Mouse (Mus musculus): ENCODE measurements around the gene Cox10.

Gene Cox10

DNA sequence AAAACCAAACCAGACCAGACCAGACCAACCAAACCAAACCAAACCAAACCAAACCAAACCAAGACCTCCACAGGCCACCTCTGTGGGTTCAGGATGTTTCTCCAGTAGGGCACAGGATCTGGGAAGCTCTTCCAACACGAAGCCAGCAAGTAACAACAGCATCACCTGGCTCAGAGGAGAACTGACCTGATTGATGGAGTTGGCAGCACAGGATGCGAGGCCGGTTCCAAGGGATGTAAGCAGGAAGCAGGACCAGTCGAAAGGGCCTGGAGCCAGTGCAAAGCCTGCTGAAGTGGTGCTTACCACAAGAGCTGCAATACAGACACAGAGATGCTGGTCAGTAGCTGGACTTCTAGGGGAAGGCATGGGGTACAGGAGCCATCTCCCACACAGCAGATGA lies 34.2 kb downstream of the Cox10 start:
- DNase-seq = peak; percentile 32

DNA sequence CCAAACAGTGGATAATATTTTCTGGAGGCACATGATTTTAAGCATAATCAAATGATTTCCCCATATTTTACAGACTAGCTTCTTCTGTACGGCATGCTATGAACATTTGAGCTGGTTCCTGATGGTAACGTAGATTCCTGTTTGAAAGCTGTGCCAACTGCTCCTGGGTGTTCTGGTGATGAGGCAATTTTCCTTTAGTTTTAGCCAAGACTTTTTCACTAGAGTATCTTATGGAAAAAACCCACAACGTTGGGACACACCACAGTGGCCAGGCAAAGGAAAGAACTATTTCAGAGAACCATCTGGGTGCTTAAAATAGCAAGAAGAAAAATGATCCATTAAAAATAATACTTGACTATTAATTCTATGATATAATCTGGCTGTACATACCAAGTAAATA lies 35.2 kb downstream of the Cox10 start:
- peak; percentile 40 for DNase-seq

DNA sequence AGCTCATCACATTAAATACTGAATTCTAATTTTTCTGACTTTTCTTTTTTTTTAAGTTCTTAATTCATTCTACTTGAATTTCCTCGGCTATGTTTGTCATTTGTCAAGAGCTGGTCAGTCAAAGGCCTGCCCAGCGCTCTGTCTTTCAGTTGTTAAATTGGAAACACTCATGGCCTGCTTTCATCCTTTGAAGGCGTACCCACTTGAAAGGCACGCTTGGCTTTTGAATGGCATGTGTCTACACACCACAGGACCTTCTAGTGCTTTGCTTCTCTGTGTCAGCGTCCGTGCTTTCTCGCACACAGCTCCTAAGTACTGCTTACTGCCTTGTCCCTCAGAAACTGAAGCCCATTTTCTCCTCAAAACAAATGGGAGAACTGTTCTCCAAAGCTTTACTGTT lies 38.0 kb downstream of the Cox10 start:
- no peak for DNase-seq

DNA sequence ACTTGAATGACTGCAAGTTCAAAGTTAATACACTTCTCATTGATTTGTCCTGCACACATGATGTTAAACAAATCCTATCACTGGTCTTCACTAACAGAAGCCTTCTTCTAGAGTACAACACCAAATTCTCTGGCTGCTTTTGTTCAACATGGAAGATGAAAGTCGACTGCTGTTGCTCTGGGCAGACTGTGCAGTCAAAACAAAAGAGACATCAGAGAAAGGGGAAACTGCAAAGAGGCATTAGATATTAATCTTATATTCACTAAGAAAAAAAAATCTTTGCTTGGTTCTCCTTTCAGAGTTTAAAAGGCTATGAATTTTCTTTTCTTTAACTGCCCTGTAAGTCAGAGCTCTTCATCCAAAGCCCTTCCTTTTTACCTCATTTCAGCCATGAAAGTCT lies 39.7 kb downstream of the Cox10 start:
- no peak for DNase-seq

DNA sequence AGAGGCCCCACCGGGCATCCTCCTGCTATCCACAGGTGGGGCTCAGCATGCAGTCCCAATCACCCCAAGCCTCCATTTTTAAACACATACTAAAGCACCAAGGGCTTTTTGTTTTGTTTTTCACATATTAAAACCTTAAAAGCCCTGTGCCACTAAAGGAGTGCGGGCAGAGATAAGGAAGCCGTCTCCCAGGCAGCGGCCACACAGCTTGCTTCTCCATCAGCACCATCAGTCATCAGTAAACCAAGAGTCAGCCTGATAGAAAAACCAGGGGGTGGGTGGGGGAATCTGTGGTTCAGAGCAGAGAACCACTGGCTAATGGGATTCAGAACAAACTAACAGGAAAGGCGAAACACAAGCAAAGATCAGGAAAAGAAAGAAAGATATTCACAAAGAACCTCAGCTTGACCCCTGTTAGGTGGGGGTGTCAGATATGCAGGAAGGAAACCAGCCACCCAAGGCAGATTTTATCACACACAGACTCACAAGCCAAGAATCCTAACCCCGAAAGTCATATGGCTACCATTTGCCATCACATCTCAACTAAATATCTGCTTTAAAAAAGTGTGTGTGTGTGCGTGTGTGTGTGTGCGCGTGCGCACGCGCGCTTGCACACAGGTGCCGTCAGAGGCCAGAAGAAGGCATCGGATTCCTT lies 41.7 kb downstream of the Cox10 start:
- no peak for DNase-seq

DNA sequence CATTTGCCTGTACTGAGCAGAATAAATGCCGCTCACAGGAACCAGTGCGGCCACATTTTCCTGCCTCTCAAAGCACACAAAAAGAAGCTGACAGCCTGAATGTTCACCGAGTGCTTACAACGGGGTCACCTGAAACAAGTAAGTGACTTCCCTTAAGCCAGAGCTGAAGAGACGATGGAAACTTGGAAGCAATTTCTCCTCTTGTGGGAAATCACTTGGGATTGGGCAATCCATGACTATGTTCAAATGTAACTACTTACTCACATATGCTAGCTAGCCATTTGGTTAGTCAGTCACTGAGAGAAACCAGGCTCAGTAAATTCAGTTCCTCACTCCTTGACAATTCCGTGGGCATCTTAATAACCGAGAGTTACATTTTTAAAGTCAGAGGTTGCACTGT lies 43.0 kb downstream of the Cox10 start:
- DNase-seq = no peak

DNA sequence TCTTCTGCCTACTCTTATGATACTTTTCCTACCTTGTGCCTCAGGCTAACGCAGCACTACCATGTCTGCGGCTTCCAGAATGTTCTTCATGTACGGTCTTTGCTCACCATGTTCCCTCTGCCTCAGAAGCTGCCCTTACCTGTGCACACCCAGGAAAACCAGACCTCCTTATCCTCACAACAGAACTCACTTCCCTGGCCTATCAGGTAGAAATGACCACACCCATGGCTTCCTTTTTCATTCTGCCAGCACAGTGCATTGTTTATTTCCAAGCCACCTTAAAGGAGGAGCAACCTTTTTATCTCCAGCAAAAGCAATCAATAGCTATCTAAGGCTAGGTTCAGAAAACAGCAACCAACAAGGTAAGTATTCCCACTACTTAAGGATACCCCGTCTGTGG lies 43.6 kb downstream of the Cox10 start:
- DNase-seq = no peak

DNA sequence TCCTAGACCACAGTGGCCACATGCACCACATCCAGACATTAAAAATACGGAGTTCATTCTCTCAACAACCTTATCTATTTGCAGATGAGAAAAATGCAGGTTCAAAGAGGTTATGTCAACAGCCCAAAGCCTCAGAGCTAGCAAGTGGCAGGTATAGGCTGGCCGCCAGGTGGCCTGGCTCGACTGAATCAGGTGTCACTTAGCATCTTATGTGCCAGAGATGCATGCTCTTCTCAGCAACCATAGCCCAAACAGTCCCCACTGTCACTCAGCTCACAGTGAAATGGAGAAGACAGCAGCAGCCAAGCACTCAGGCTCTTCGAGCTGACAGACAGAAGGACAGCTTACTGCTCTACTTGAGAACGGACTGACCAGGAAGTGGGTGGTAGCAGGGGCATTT lies 44.6 kb downstream of the Cox10 start:
- DNase-seq = no peak

DNA sequence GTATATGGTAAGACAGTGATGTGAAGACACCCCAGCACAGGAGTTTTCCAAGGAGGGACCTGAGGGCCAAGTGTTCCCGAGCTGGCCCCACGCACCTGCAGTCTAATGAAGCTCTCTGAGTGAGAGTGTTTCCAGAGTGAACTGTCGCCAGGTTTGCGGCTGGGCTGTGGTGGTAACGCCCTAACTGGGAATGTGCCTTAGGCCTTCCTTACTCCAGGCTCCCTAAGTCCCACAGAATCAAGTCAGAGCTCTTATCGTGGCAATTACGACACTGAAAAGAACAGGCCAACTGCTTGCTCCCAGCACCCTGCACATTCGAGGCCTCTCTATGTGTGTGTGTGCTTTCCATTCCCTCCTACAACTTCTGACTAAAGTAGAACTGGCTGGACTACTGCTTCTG lies 51.8 kb downstream of the Cox10 start:
- DNase-seq = no peak

DNA sequence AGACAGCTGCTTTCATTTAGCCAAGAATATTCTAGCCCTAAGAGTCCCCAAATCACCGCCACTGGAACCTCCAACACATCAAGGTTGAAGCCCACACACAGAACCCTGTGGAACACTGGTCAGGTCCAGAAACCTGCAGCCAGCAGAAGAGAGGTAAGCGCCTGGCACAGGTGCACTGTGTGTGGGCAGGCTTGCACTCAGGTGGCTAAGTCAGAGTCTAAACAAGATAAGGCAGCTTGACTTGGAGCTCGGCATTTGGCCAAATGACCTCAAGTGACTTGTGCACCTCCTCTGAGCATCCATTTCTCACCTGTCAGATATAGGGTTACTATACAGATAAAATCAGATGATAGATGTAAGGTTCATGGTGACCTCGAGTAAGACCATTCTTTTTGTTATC lies 53.4 kb downstream of the Cox10 start:
- no peak for DNase-seq

DNA sequence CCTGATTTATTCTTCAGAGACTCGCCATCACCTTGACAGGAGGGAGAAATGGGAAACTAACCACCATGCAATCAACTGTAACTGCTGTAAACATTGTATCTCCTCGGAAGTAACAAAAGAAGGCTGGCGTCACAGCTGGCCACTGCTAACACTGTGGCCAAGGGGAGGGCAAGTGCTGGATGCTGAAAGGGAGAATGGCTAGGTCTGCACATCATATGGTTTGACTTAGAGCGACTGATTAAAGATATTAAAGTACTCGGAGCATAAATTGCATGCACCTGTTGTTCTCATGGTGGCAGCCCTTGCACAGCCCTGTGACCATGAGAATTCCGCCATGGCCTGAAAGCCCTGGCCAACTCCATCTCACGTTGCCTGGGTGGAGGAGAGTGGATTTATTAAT lies 54.7 kb downstream of the Cox10 start:
- no peak for DNase-seq

DNA sequence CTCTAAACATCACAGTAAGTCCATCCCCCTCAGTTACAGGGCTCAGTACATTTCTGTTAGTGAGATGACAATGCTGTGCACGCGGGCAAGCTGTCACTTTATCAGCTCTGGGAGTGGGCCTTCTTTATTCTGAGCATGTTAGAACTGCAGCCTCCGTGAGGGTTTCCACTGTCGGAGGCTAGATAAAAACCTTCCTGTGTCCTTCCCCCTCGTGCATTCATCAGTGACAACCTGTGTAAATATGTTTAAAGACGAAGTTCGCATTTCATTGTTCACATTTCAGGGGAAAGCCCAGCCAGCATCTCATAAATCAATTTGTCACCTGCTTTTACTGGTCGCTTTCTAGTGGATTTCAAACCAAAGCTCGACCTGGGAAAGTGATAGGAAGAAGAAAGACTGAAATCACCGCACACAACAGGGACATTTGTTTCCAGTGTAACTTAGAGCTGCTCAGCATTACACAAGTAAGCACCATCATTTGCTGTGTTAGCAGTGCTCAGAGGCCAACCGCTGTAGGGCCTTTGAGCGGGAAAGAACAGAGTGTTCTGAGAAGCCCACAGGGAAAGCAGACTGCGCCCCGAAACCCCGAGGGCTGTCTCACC lies 55.8 kb downstream of the Cox10 start:
- no peak for DNase-seq

DNA sequence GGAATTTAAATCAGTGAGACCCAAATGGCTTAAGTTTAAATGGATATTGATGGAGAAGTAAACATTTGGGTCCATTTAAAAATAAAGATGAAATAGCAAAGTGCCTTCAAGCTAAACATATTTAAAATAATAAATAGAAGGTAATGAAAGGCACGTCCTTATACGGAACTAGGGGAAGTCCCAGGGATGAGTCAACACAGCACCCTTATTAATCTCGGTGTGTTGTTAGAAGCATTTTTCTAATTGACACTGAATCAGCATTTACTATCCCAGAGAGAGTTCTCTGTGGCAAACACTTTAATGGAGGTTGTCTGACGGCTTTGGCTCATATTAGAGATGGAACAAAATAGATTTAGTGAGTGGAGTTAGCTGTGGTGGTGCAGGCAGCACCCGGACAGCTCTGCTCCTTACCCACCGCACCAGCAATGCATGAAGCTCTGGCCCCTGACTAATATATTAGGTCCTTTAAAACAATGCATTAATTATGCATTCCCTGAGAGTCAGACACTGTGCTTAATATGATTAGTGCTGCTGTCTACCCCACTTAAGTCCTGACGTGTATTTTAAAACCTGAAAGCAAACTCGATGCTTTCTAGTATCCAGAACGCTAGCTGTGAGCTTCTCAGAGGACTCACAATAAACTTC lies 56.7 kb downstream of the Cox10 start:
- DNase-seq = no peak

DNA sequence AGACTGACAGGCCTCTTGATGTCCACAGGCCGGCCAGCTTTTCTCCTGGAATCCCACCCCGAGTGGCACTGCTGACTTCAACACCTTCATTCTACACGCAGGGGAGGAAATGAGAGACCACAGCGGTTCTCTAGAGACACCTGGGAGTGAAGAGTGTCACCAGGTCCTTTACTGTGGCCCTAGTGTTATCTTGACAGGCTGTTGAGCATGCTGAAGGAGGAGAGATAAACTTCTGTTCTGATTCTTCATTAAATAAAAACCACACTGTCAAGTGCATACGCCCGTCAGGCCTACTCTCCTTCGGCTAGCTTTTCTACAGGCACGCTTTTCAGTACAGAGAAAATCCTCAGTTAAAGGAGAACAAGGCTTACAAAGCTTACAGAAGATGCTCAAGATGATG lies 60.0 kb downstream of the Cox10 start:
- DNase-seq = no peak

DNA sequence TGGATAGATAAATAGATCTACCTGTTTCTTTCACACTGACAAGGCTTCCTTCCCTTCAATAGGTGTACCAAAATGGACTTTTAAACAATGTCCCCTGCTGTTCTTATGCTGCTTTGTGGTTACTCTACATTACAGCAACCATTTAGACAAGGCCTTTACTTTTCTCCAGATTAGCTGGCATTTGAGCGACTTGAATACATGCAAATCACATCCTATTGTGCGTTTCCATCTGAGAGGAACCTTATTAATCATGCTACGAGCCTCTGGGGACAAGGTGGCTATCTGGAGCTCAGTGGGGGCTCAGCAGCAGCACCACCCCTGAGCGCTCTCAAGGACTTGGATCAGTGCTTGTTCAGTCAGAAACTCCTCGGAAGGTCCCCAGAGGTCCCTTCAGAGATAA lies 61.1 kb downstream of the Cox10 start:
- DNase-seq = no peak

DNA sequence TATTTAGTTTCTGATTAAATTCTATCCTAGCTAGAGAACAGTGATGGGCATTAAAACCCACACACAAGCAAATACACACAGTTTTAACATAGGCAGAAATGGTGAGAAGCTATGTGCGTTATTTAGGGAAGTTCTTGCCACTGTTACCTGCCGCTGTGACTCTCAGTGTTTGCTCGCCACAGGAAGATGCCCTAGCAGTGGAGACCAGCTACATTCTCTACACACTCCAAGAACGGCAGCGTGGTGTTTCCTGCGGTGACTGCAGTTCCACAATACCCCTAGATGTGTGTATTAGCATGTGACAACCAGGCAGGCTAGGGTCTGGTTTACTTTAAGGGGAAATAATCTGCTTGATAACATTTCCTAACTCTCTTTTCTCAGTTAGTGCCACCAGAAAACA lies 64.0 kb downstream of the Cox10 start:
- DNase-seq = no peak

DNA sequence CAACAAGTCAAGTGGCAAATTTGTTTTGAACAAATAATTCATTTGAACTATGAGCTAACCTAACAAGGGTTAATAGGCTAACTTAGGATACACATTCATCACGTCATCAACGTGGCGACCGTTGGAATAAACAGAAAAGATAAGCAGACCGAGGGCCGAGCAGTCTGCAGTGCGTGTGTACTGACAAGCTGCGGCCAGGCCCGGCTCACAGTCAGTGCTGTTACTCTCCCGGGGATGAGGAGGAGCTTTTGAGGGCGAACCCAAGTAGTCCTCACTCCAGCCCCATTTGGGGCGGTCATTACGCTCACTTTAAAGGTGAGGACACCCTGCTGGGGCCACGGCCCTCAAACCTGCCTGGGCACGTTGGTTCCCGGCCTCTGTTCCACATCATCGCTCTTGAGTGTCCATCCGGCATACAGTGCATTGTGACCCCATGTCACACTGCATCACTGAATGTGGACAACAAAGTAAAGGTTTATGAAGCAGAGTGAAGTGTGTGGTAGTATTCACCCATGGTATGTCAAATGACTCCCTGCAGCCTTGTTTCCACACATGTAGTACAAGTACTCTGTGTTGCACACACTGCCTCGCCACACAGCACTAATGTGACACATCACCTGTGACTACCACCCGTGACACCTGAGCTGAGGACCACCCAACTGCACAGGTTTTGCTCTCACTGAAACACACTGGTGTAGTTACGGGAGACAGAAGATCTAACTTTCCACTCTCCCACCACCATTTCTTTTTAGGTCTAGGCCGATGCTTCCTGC lies 68.4 kb downstream of the Cox10 start:
- DNase-seq = no peak

DNA sequence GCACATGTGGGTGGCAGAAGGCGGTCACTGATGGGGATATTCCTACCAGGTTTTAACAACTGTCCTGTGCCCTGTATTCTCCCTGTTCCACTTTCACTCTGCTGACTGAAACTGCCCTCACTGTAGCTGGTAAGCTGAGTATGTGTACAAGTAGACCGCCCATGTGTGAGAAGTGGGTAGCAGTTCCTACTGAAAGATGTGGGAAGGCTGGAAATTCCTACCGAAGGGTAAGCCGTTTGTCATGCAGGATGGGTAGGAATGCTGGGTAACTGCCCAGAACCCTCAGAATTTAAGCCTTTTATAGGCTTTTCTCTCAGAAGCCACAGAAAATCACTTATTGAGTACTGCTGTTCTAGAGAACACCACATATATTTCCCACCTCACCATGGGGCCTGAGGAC lies 75.1 kb downstream of the Cox10 start:
- DNase-seq = no peak

DNA sequence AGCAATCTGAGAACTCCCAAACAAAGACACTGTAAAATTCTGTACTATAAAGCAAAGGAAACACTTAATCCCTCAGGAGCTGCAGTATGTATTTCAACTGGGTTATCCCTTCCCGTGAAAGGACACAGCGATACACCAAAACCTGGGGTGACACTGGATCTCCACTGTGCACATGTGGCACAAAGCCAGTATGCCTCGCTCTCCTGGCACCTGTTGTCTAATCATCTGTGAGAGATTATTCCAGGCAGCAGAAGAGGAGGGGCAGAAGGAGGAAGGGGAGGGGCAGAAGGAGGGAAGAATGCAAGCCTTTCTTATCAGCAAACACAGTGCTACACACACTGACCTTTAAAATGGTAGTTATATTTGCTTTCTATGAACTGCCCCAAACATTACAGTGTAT lies 75.8 kb downstream of the Cox10 start:
- DNase-seq = peak; percentile 22

DNA sequence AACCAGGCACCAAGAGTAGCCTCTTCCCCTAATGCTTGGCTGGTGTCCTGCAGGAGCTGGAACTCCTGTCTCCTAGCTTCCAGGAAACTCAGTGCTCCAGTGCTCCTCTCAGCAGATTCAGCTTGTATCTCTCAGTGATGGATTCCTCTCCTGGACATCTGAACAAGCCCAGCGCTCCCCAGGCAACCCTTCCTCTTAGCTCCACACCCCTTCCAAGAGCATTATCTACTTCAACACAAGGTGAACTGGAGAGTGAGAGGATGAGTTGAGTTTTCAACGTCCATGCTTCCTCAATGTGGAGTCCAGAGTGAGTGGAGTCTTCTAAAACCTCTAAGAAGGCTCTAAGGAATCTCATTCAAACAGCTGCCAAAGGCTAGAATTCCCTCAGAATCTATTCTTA lies 76.6 kb downstream of the Cox10 start:
- no peak for DNase-seq

DNA sequence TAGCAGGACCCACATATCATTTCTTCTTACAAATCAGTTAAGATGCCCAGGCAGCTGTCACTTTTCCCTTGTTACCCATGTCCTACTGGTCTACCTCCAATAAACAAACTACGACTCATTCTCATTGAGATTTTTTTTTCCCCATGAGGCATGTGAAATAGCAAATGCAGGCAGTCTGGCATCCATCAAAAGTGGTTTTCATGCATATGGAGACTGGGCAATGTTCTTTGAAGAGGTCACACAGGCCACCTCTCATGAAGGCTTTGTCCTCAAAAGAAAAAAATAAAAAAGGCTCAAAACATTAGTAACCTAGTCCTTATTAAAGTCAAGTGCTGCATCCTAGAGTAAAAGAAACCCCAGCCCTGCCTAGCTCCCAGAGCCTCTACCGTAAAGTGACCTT lies 78.2 kb downstream of the Cox10 start:
- DNase-seq = no peak

DNA sequence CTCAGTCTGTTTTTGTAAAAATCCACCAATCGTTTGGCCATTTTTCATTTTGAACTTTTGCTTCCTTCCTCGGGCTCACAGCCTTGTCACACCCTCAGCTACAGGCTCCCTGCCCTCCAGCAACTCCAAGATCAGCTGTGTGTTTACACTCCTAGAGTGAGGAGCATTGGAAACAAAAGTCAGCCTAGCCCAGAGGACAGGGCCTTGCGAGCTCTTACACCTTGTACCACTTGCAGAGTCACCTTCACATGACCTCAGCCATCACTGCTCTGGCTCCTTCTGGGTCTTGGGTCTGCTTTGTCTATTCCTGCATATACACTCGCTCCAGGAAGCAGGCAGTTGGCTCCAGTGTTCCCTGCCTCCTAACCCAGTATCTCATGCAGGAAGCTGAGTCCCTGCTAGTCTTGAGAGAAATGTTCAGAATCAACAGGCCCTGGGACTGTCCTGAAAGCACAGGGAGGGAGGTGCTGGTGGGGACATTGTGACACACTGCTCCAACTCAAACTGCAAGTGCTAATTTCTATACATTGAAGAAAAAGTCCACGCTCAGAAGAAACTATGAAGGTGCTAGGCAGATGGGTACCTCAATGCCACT lies 79.0 kb downstream of the Cox10 start:
- DNase-seq = no peak

DNA sequence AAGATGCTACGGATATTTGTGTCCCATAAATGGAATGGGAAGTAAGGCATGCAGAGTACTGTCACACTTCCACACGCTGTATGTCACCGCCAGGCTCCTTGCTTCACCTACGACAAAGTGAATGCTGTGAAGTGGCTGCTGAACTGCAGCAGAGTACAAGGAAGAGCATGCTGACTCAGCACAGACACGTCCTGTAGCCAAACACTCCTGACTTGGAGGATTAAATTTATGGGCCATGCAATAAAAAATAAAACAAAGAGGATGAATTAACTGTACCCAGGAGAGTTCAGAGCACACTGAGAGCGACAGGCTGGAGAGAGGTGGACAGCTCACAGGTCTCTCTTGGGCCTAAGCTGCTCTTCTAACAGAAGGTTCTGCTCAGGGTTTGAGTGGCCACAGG lies 79.8 kb downstream of the Cox10 start:
- DNase-seq = no peak

DNA sequence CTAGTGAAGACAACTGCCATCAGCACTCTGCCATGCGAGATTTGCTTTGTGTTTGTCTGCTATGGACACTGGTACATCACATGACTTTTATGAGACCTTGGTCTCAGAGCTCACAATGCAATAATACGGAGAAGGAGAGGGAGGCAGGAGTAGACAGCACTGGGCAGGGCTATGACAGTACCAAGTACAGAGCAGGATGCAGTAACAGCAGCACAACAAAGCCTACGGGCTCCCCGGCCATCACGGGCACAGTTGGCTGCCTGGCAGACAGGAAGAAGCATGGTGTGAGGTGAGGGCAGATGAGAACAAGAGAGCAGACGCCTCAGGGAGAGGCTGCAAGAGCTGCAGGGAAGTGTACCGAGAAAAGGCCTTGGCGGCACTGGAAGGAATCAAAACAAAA lies 87.3 kb downstream of the Cox10 start:
- peak; percentile 29 for DNase-seq
